Mouse (Mus musculus) erythroblast, embryonic 14.5 days (primary cell): ENCODE measurements around the gene Sox5. TPM values are rescaled to one million over a fixed set of nuclear protein-coding genes. Genes with fewer than 3 reads are reported as not detected.

Experiments
- H3K27me3 ChIP-seq: 2 replicates; pipeline ENCODE4 v1.6.1; 2012; ENCODE audit warnings: inconsistent platforms; ENCODE audit not compliant: control insufficient read depth
- H3K36me3 ChIP-seq: 2 replicates; pipeline ENCODE4 v1.6.1; 2012; ENCODE audit warnings: mild to moderate bottlenecking, inconsistent platforms; ENCODE audit not compliant: control insufficient read depth
- H3K4me1 ChIP-seq: 2 replicates; pipeline ENCODE4 v1.6.1; 2012; ENCODE audit warnings: inconsistent platforms; ENCODE audit not compliant: control insufficient read depth
- H3K4me3 ChIP-seq: replicated peaks from 2 replicates; pipeline ENCODE3; 2012; ENCODE audit warnings: moderate library complexity, mild to moderate bottlenecking, inconsistent platforms
- H3K9me3 ChIP-seq: 2 replicates; pipeline ENCODE4 v1.6.1; 2012; ENCODE audit warnings: low read length, inconsistent platforms, mixed read lengths; ENCODE audit not compliant: control insufficient read depth
- GATA1 ChIP-seq: IDR thresholded peaks from 2 replicates; pipeline ENCODE4 v1.6.1; 2012; ENCODE audit warnings: low read length, inconsistent platforms, mixed read lengths
- TAL1 ChIP-seq: IDR thresholded peaks from 3 replicates; pipeline ENCODE4 v1.6.1; 2012; ENCODE audit warnings: low read length, inconsistent platforms, mixed read lengths
- polyA plus RNA-seq: library from polyadenylated mRNA; stranded (reverse); fragments of >175 nt; gene quantifications from 2 replicates; pipeline ENCODE4 v1.2.3, GENCODE M21; 2012

Sox5 gene
- polyA plus RNA-seq, 1 experiment, result not detected

- no peak overlapping the region for H3K4me3 ChIP-seq
- no peaks in the 10 kb centered on the region for H3K9me3 ChIP-seq
- no peak for TF ChIP-seq GATA1
- TF ChIP-seq TAL1, result no peak
- no peaks in the 10 kb centered on the region for H3K36me3 ChIP-seq
- H3K27me3 ChIP-seq, result no peaks in the 10 kb centered on the region
- no peaks in the 10 kb centered on the region for H3K4me1 ChIP-seq
Observed at GRCm38 (mm10) chr6:144479861-144480260, 301.9 kb downstream of the Sox5 start.

- Histone ChIP-seq H3K27me3 (no peaks in the 10 kb centered on the region), H3K36me3 (no peaks in the 10 kb centered on the region), H3K4me1 (no peaks in the 10 kb centered on the region), H3K9me3 (no peaks in the 10 kb centered on the region; the same call in 1 of the 2 replicates), H3K4me3 (no peak overlapping the region)
- TF ChIP-seq GATA1, result no peak
- TF ChIP-seq TAL1, result no peak
Observed at GRCm38 (mm10) chr6:144477287-144478064, 304.3 kb downstream of the Sox5 start.

GRCm38 (mm10) chr6:144473437-144473836, 308.3 kb downstream of the Sox5 start:
- Histone ChIP-seq H3K9me3 (no peaks in the 10 kb centered on the region; the same call in 1 of the 2 replicates), H3K27me3 (no peaks in the 10 kb centered on the region), H3K36me3 (no peaks in the 10 kb centered on the region), H3K4me3 (no peak overlapping the region), H3K4me1 (no peaks in the 10 kb centered on the region)
- TF ChIP-seq TAL1, result no peak
- TF ChIP-seq GATA1, result no peak

- no peaks in the 10 kb centered on the region for H3K4me1 ChIP-seq
- H3K36me3 ChIP-seq, result no peaks in the 10 kb centered on the region
- H3K27me3 ChIP-seq, result no peaks in the 10 kb centered on the region
- TF ChIP-seq GATA1, result no peak
- no peak for TF ChIP-seq TAL1
- no peak overlapping the region for H3K4me3 ChIP-seq
- H3K9me3 ChIP-seq, result no peaks in the 10 kb centered on the region; the same call in 1 of the 2 replicates
Observed at GRCm38 (mm10) chr6:144472089-144472900, 309.5 kb downstream of the Sox5 start.

- Histone ChIP-seq H3K4me3 (no peak overlapping the region), H3K4me1 (no peaks in the 10 kb centered on the region), H3K36me3 (no peaks in the 10 kb centered on the region), H3K9me3 (no peaks in the 10 kb centered on the region), H3K27me3 (no peaks in the 10 kb centered on the region)
- TF ChIP-seq GATA1 (no peak), TAL1 (no peak)
Observed at GRCm38 (mm10) chr6:144466711-144467110, 315.1 kb downstream of the Sox5 start.

GRCm38 (mm10) chr6:144463691-144464090, 318.1 kb downstream of the Sox5 start:
- Histone ChIP-seq H3K4me3 (no peak overlapping the region), H3K9me3 (no peaks in the 10 kb centered on the region), H3K36me3 (no peaks in the 10 kb centered on the region), H3K27me3 (no peaks in the 10 kb centered on the region), H3K4me1 (no peaks in the 10 kb centered on the region)
- TF ChIP-seq GATA1 (no peak), TAL1 (no peak)

GRCm38 (mm10) chr6:144463274-144463673, 318.5 kb downstream of the Sox5 start:
- Histone ChIP-seq H3K9me3 (no peaks in the 10 kb centered on the region), H3K4me1 (no peaks in the 10 kb centered on the region), H3K4me3 (no peak overlapping the region), H3K27me3 (no peaks in the 10 kb centered on the region), H3K36me3 (no peaks in the 10 kb centered on the region)
- no peak for TF ChIP-seq GATA1
- no peak for TF ChIP-seq TAL1

GRCm38 (mm10) chr6:144459486-144459885, 322.3 kb downstream of the Sox5 start:
- TF ChIP-seq GATA1 (no peak), TAL1 (no peak)
- no peak overlapping the region for H3K4me3 ChIP-seq
- no peaks in the 10 kb centered on the region for H3K27me3 ChIP-seq
- no peaks in the 10 kb centered on the region for H3K36me3 ChIP-seq
- no peaks in the 10 kb centered on the region for H3K9me3 ChIP-seq
- H3K4me1 ChIP-seq, result no peaks in the 10 kb centered on the region

GRCm38 (mm10) chr6:144457500-144457899, 324.3 kb downstream of the Sox5 start:
- Histone ChIP-seq H3K36me3 (no peaks in the 10 kb centered on the region), H3K4me3 (no peak overlapping the region), H3K9me3 (no peaks in the 10 kb centered on the region), H3K4me1 (no peaks in the 10 kb centered on the region), H3K27me3 (no peaks in the 10 kb centered on the region)
- no peak for TF ChIP-seq TAL1
- TF ChIP-seq GATA1, result no peak
